Mouse (Mus musculus) forebrain, embryonic 16.5 days (tissue): Measurements from ENCODE around the gene Syk. TPM values are rescaled to one million over a fixed set of nuclear protein-coding genes. Genes with fewer than 3 reads are reported as not detected.

Experiments used
- polyA plus RNA-seq: library from polyadenylated mRNA; unstranded; fragments of >200 nt; fragmentation: Nextera tagmentation; extraction: Ambion mirVana; gene quantifications from 2 replicates; pipeline ENCODE4 v1.2.1, GENCODE M21; 2015

The Syk gene
- polyA plus RNA-seq, 1 experiment from 2014 or later = 1.3 TPM

Other genes starting within 250 kb of the Syk start
- gene Diras2, start 51.9 kb upstream of the Syk start, polyA plus RNA-seq = 3.7 and 4.3 TPM in 2 replicates